Mouse (Mus musculus) midbrain, embryonic 14.5 days (tissue): ENCODE measurements around the gene Prg3. TPM values are rescaled to one million over a fixed set of nuclear protein-coding genes. Genes with fewer than 3 reads are reported as not detected.
A peak's percentile ranks its signal among the peaks of the same experiment; 100 is the strongest.

Experiments
- ATAC-seq: fragments of 200-750 bp; cut with Nextera tagmentation; 2 replicates; pipeline ENCODE4 v1.8.0; 2017; ENCODE audit warnings: moderate number of reproducible peaks, moderate library complexity; ENCODE audit not compliant: low FRiP score, low TSS enrichment
- DNase-seq: peaks from one replicate; pipeline ENCODE4 v3.0.0-alpha.2; 2015
- H3K27ac ChIP-seq: fragments of 300-500 bp; sonication (generic); replicated peaks from 2 replicates; pipeline ENCODE4 v1.5.1; 2014; ENCODE audit warnings: mild to moderate bottlenecking, low read depth, low read length, moderate library complexity
- H3K27me3 ChIP-seq: fragments of 300-500 bp; sonication (generic); 2 replicates; pipeline ENCODE4 v1.6.1; 2014; ENCODE audit warnings: low read length, control low read depth, mixed read lengths; ENCODE audit not compliant: control insufficient read depth, insufficient read depth
- H3K36me3 ChIP-seq: fragments of 300-500 bp; sonication (generic); 2 replicates; pipeline ENCODE4 v1.6.1; 2014; ENCODE audit warnings: low read length, control low read depth; ENCODE audit not compliant: control insufficient read depth, insufficient read depth
- H3K4me1 ChIP-seq: fragments of 300-500 bp; sonication (generic); 2 replicates; pipeline ENCODE4 v1.6.1; 2014; ENCODE audit warnings: mild to moderate bottlenecking, antibody characterized with exemption, low read length, control low read depth; ENCODE audit not compliant: control insufficient read depth, insufficient read depth
- H3K4me2 ChIP-seq: fragments of 300-500 bp; sonication (generic); 2 replicates; pipeline ENCODE4 v1.6.1; 2014; ENCODE audit warnings: mild to moderate bottlenecking, low read length, moderate library complexity
- H3K4me3 ChIP-seq: fragments of 300-500 bp; sonication (generic); replicated peaks from 2 replicates; pipeline ENCODE4 v1.5.1; 2014; ENCODE audit warnings: low read depth, low read length
- H3K9ac ChIP-seq: fragments of 300-500 bp; sonication (generic); replicated peaks from 2 replicates; pipeline ENCODE4 v1.6.1; 2014; ENCODE audit warnings: mild to moderate bottlenecking, low read length, moderate library complexity
- H3K9me3 ChIP-seq: fragments of 300-500 bp; sonication (generic); 2 replicates; pipeline ENCODE4 v1.6.1; 2016; ENCODE audit warnings: low read length, control low read depth, mixed read lengths; ENCODE audit not compliant: control insufficient read depth
- whole genome bisulfite sequencing: fragments of 180-500 bp; shearing (Covaris S2); extraction: QIAGEN DNeasy Blood & Tissue Kit; methylation state at CpG from one replicate; pipeline ENCODE4 v1.1.7; 2014; 5-methylcytosine and 5-hydroxymethylcytosine counted together
- polyA plus RNA-seq: library from polyadenylated mRNA; unstranded; fragments of >200 nt; fragmentation: Nextera tagmentation; extraction: Ambion mirVana; gene quantifications from 2 replicates; pipeline ENCODE4 v1.2.1, GENCODE M21; 2014

Gene Prg3
- polyA plus RNA-seq, 1 experiment from 2014 or later: not detected

GRCm38 (mm10) chr2:85004341-85004740 lies 16.3 kb downstream of the Prg3 start:
- Histone ChIP-seq H3K9me3 (no peaks in the 10 kb centered on the region), H3K36me3 (no peaks in the 10 kb centered on the region), H3K4me1 (no peaks in the 10 kb centered on the region), H3K9ac (no peak overlapping the region), H3K4me2 (no peak overlapping the region), H3K27ac (no peak overlapping the region), H3K27me3 (no peaks in the 10 kb centered on the region), H3K4me3 (no peak overlapping the region)
- ATAC-seq (no peak), DNase-seq (no peak)
- 86% methylated on average over 4 of the region's 4 CpGs for WGBS

DNA sequence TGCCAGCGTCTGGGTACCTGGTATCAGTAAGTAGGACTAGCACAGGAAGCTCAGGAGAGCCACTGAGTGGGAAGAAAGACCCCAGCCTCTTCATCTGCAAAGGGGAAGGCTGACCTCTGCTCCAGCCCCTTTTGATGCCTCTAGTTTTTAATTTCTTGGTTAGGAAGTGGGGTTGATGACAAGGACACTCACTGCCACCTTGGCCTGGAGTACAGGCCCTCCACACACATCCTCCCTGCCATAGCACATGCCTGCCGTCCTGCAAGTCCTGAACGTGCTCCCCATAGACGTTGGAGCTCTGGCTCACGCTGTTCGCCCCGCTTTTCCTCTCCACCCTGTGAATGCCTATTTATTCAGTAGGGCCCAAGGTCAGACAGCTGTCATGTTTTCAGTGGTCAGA lies 18.6 kb downstream of the Prg3 start:
- WGBS: 82% methylated on average over 7 of the region's 7 CpGs
- Histone ChIP-seq H3K9me3 (no peaks in the 10 kb centered on the region), H3K36me3 (no peaks in the 10 kb centered on the region), H3K27ac (no peak overlapping the region), H3K9ac (no peak overlapping the region), H3K27me3 (no peaks in the 10 kb centered on the region), H3K4me1 (no peaks in the 10 kb centered on the region), H3K4me3 (no peak overlapping the region), H3K4me2 (no peak overlapping the region)
- ATAC-seq: no peak
- no peak for DNase-seq

DNA sequence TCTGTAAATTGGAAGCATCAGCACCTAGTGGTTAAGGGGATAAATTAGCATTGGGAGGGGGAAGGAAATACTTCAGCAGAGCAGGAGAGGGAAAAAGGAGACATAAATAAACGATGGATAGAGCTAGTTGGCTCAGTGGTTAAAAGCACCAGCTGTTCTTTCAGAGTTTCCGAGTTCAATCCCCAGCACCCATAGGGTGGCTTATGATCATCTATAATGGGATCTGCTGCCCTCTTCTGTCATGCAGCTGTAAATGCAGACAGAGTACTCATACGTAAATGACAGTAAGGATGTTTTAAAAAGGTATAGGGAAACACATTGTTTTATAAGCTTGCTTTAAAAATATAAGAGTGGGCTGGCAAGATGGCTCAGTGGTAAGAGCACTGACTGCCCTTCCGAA lies 19.7 kb downstream of the Prg3 start:
- Histone ChIP-seq H3K9ac (no peak overlapping the region), H3K4me1 (no peaks in the 10 kb centered on the region), H3K27me3 (no peaks in the 10 kb centered on the region), H3K27ac (no peak overlapping the region), H3K4me3 (no peak overlapping the region), H3K9me3 (no peaks in the 10 kb centered on the region), H3K4me2 (no peak overlapping the region), H3K36me3 (no peaks in the 10 kb centered on the region)
- 25% methylated on average over 4 of the region's 4 CpGs for whole genome bisulfite sequencing
- peak; percentile 66 for DNase-seq
- ATAC-seq: no peak

- Histone ChIP-seq H3K4me1 (no peaks in the 10 kb centered on the region), H3K27me3 (no peaks in the 10 kb centered on the region), H3K27ac (no peak overlapping the region), H3K4me2 (no peak overlapping the region), H3K9ac (no peak overlapping the region), H3K36me3 (no peaks in the 10 kb centered on the region), H3K9me3 (no peaks in the 10 kb centered on the region), H3K4me3 (no peak overlapping the region)
- ATAC-seq (no peak), DNase-seq (no peak)
- WGBS: 85% methylated on average over 2 of the region's 2 CpGs
These were observed 21.2 kb downstream of the Prg3 start for GRCm38 (mm10) chr2:85009212-85009611.

GRCm38 (mm10) chr2:85011906-85012604 lies 24.0 kb downstream of the Prg3 start:
- H3K4me1 ChIP-seq: no peaks in the 10 kb centered on the region
- ATAC-seq: no peak

GRCm38 (mm10) chr2:85012679-85013078 lies 24.7 kb downstream of the Prg3 start:
- WGBS: 88% methylated on average over 14 of the region's 14 CpGs
- Histone ChIP-seq H3K4me1 (no peaks in the 10 kb centered on the region), H3K36me3 (no peaks in the 10 kb centered on the region), H3K27me3 (no peaks in the 10 kb centered on the region), H3K9me3 (no peaks in the 10 kb centered on the region), H3K4me2 (no peak overlapping the region), H3K4me3 (no peak overlapping the region), H3K27ac (no peak overlapping the region), H3K9ac (no peak overlapping the region)
- DNase-seq (no peak), ATAC-seq (no peak)

More at GRCm38 (mm10) chr2:85011906-85012604, 24.0 kb downstream of the Prg3 start:
- Histone ChIP-seq H3K36me3 (no peaks in the 10 kb centered on the region), H3K9ac (no peak overlapping the region), H3K4me2 (no peak overlapping the region), H3K27me3 (no peaks in the 10 kb centered on the region), H3K9me3 (no peaks in the 10 kb centered on the region), H3K27ac (no peak overlapping the region), H3K4me3 (no peak overlapping the region)
- 82% methylated on average over 9 of the region's 9 CpGs for WGBS
- DNase-seq: no peak

DNA sequence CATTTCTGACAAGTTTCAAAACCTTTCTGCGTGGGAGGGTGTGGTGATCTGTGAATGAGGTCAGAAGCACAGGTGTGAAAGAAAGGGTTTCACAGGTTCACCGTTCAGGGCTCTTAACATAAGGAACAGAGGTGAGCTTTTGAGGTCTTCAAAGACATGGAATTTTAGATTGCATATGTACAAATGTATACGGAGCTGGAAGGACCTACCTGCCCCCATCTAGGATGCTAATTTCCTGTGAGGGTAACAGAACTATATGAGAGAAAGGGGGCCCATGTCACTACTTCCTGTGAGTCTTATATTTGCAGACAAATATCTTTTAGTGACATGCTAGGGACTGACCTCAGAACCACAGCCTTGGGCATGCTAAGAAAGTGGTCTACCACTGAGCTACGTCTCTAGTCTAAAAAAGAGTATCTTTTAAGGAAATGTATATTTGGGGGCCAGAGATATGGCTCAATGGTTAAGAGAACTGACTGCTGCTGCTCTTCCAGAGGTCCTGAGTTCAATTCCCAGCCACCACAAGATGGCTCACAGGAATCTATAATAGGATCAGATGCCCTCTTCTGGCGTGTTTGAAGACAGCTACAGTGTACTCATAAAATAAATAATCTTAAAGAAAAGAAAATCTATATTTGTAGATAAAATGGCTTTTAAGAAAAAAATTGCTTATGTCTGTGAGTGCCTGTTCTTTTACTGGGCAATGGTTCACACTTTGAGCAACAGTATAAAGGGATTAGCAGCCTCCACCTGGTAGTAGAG lies 26.0 kb downstream of the Prg3 start:
- H3K4me3 ChIP-seq: no peak overlapping the region
- no peaks in the 10 kb centered on the region for H3K9me3 ChIP-seq
- no peaks in the 10 kb centered on the region for H3K4me1 ChIP-seq
- H3K9ac ChIP-seq: no peak overlapping the region
- H3K36me3 ChIP-seq: no peaks in the 10 kb centered on the region
- no peak overlapping the region for H3K27ac ChIP-seq
- 83% methylated on average over 5 of the region's 5 CpGs for WGBS
- DNase-seq: no peak
- no peak overlapping the region for H3K4me2 ChIP-seq
- ATAC-seq: no peak
- no peaks in the 10 kb centered on the region for H3K27me3 ChIP-seq

DNA sequence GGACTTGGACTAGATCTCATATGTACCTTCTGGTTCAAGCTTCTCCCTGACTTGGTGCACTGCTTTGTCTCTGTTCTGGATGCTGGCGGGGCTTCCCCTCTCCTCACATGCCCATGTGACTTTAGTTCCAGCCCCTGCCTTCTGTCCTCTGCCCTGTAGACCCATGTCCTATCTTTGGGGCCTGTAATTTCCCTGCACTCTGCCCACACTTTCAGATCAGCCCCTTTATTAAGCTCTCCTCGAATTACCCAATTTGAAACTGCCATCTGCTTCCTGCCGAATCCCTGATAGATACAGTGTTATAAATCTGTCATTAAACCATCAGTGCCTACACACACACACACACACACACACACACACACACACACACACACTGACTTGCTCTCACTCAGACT lies 26.6 kb downstream of the Prg3 start:
- Histone ChIP-seq H3K27me3 (no peaks in the 10 kb centered on the region), H3K36me3 (no peaks in the 10 kb centered on the region), H3K4me1 (no peaks in the 10 kb centered on the region), H3K27ac (no peak overlapping the region), H3K9ac (no peak overlapping the region), H3K4me3 (no peak overlapping the region), H3K9me3 (no peaks in the 10 kb centered on the region), H3K4me2 (no peak overlapping the region)
- 82% methylated on average over 3 of the region's 3 CpGs for WGBS
- DNase-seq (no peak), ATAC-seq (no peak)

GRCm38 (mm10) chr2:85022043-85022442 lies 34.0 kb downstream of the Prg3 start:
- ATAC-seq: no peak
- H3K9ac ChIP-seq: no peak overlapping the region
- H3K36me3 ChIP-seq: no peaks in the 10 kb centered on the region
- no peaks in the 10 kb centered on the region for H3K27me3 ChIP-seq
- H3K9me3 ChIP-seq: no peaks in the 10 kb centered on the region
- H3K4me1 ChIP-seq: no peaks in the 10 kb centered on the region
- H3K27ac ChIP-seq: no peak overlapping the region
- H3K4me3 ChIP-seq: no peak overlapping the region
- peak; percentile 58 for DNase-seq
- 24% methylated on average over 4 of the region's 4 CpGs for WGBS
- no peak overlapping the region for H3K4me2 ChIP-seq
